Mouse (Mus musculus): ENCODE results near the gene Stk32c. TPM values are rescaled to one million over a fixed set of nuclear protein-coding genes. Genes with fewer than 3 reads are reported as not detected.

Stk32c gene
- polyA plus RNA-seq, 1 experiment: 22.6 TPM

GRCm38 (mm10) chr7:139086195-139087158, 126.6 kb downstream of the Stk32c start:
- WGBS: under 1% methylated on average over 61 of the region's 61 CpGs
- Histone ChIP-seq H3K4me1 (ENCODE audit: control insufficient read depth, insufficient read depth, low read length) (peaks cover 22% of the 10 kb centered on the region), H3K4me3 (replicated peaks; ENCODE audit: insufficient read depth, low read depth, low read length) (peak overlapping the region; percentile 89), H3K27me3 (ENCODE audit: control insufficient read depth, insufficient read depth, low read length) (no peaks in the 10 kb centered on the region), H3K27ac (ENCODE audit: insufficient read depth, low read length) (peak overlapping the region; percentile 87)
- no peak for DNase-seq
- TF ChIP-seq CTCF (IDR thresholded peaks at IDR 0.05; ENCODE audit: borderline replicate concordance, insufficient read depth, low read depth, low read length) (no peak), POLR2A (IDR thresholded peaks at IDR 0.05; ENCODE audit: borderline replicate concordance, insufficient read depth, low read length) (no peak)

- peak; percentile 93 to 94 for DNase-seq
These were observed 127.4 kb downstream of the Stk32c start, which contains the start of gene Dpysl4 for GRCm38 (mm10) chr7:139085629-139086194. Gene Dpysl4, plus strand, starts transcription at chr7:139086001.

GRCm38 (mm10) chr7:139084316-139084715, 128.8 kb downstream of the Stk32c start:
- H3K4me3 ChIP-seq (replicated peaks; ENCODE audit: insufficient read depth, low read depth, low read length): no peak overlapping the region
- no peaks in the 10 kb centered on the region for H3K27me3 ChIP-seq (ENCODE audit: control insufficient read depth, insufficient read depth, low read length)
- DNase-seq: no peak
- TF ChIP-seq POLR2A (IDR thresholded peaks at IDR 0.05; ENCODE audit: borderline replicate concordance, insufficient read depth, low read length) (no peak), CTCF (IDR thresholded peaks at IDR 0.05; ENCODE audit: borderline replicate concordance, insufficient read depth, low read depth, low read length) (no peak)
- H3K4me1 ChIP-seq (ENCODE audit: control insufficient read depth, insufficient read depth, low read length): peaks cover 7% of the 10 kb centered on the region; the same call in 1 of the 2 replicates
- H3K27ac ChIP-seq (ENCODE audit: insufficient read depth, low read length): no peak overlapping the region
- 73% methylated on average over 1 of the region's 1 CpGs for WGBS

More at GRCm38 (mm10) chr7:139085629-139086194, 127.4 kb downstream of the Stk32c start, which contains the start of gene Dpysl4:
- TF ChIP-seq POLR2A (IDR thresholded peaks at IDR 0.05; ENCODE audit: borderline replicate concordance, insufficient read depth, low read length) (peak; percentile 96), CTCF (IDR thresholded peaks at IDR 0.05; ENCODE audit: borderline replicate concordance, insufficient read depth, low read depth, low read length) (no peak)
- peak within 1 kb of the TSS; percentile 87 for H3K27ac ChIP-seq (ENCODE audit: insufficient read depth, low read length)
- H3K27me3 ChIP-seq (ENCODE audit: control insufficient read depth, insufficient read depth, low read length): no peaks in the 10 kb centered on the region
- 4% methylated on average over 32 of the region's 32 CpGs for WGBS
- H3K4me3 ChIP-seq (replicated peaks; ENCODE audit: insufficient read depth, low read depth, low read length): peak within 1 kb of the TSS; percentile 89
- H3K4me1 ChIP-seq (ENCODE audit: control insufficient read depth, insufficient read depth, low read length): peaks cover 16% of the 10 kb centered on the region; the same call in 1 of the 2 replicates

GRCm38 (mm10) chr7:139082281-139082680, 130.8 kb downstream of the Stk32c start:
- TF ChIP-seq POLR2A (IDR thresholded peaks at IDR 0.05; ENCODE audit: borderline replicate concordance, insufficient read depth, low read length) (no peak), CTCF (IDR thresholded peaks at IDR 0.05; ENCODE audit: borderline replicate concordance, insufficient read depth, low read depth, low read length) (no peak)
- Histone ChIP-seq H3K4me3 (replicated peaks; ENCODE audit: insufficient read depth, low read depth, low read length) (no peak overlapping the region), H3K27me3 (ENCODE audit: control insufficient read depth, insufficient read depth, low read length) (no peaks in the 10 kb centered on the region), H3K4me1 (ENCODE audit: control insufficient read depth, insufficient read depth, low read length) (peaks cover 23% of the 10 kb centered on the region), H3K27ac (ENCODE audit: insufficient read depth, low read length) (no peak overlapping the region)
- no peak for DNase-seq
- 72% methylated on average over 8 of the region's 8 CpGs for WGBS

- DNase-seq: no peak
These were observed 131.9 kb downstream of the Stk32c start for GRCm38 (mm10) chr7:139081158-139081557.

GRCm38 (mm10) chr7:139080714-139081113, 132.4 kb downstream of the Stk32c start:
- 79% methylated on average over 4 of the region's 4 CpGs for WGBS
- Histone ChIP-seq H3K27ac (ENCODE audit: insufficient read depth, low read length) (no peak overlapping the region), H3K4me1 (ENCODE audit: control insufficient read depth, insufficient read depth, low read length) (peaks cover 38% of the 10 kb centered on the region), H3K4me3 (replicated peaks; ENCODE audit: insufficient read depth, low read depth, low read length) (no peak overlapping the region), H3K27me3 (ENCODE audit: control insufficient read depth, insufficient read depth, low read length) (no peaks in the 10 kb centered on the region)
- DNase-seq: peak in 1 of 2 experiments; percentile 25
- TF ChIP-seq CTCF (IDR thresholded peaks at IDR 0.05; ENCODE audit: borderline replicate concordance, insufficient read depth, low read depth, low read length) (peak; percentile 55; the same call in 1 of the 2 replicates), POLR2A (IDR thresholded peaks at IDR 0.05; ENCODE audit: borderline replicate concordance, insufficient read depth, low read length) (no peak)

More at GRCm38 (mm10) chr7:139081158-139081557, 131.9 kb downstream of the Stk32c start:
- H3K27me3 ChIP-seq (ENCODE audit: control insufficient read depth, insufficient read depth, low read length): no peaks in the 10 kb centered on the region
- peaks cover 34% of the 10 kb centered on the region for H3K4me1 ChIP-seq (ENCODE audit: control insufficient read depth, insufficient read depth, low read length)
- H3K4me3 ChIP-seq (replicated peaks; ENCODE audit: insufficient read depth, low read depth, low read length): no peak overlapping the region
- TF ChIP-seq CTCF (IDR thresholded peaks at IDR 0.05; ENCODE audit: borderline replicate concordance, insufficient read depth, low read depth, low read length) (no peak), POLR2A (IDR thresholded peaks at IDR 0.05; ENCODE audit: borderline replicate concordance, insufficient read depth, low read length) (no peak)
- H3K27ac ChIP-seq (ENCODE audit: insufficient read depth, low read length): no peak overlapping the region
- WGBS: 58% methylated on average over 5 of the region's 5 CpGs

- Histone ChIP-seq H3K27me3 (ENCODE audit: control insufficient read depth, insufficient read depth, low read length) (no peaks in the 10 kb centered on the region), H3K27ac (ENCODE audit: insufficient read depth, low read length) (no peak overlapping the region), H3K4me3 (replicated peaks; ENCODE audit: insufficient read depth, low read depth, low read length) (no peak overlapping the region), H3K4me1 (ENCODE audit: control insufficient read depth, insufficient read depth, low read length) (peaks cover 31% of the 10 kb centered on the region)
- whole genome bisulfite sequencing: 89% methylated on average over 7 of the region's 7 CpGs
- no peak for DNase-seq
- TF ChIP-seq CTCF (IDR thresholded peaks at IDR 0.05; ENCODE audit: borderline replicate concordance, insufficient read depth, low read depth, low read length) (no peak), POLR2A (IDR thresholded peaks at IDR 0.05; ENCODE audit: borderline replicate concordance, insufficient read depth, low read length) (no peak)
These were observed 134.0 kb downstream of the Stk32c start for GRCm38 (mm10) chr7:139079141-139079540.
